Mouse (Mus musculus) olfactory bulb, adult 2 months (tissue): Measurements from ENCODE around the gene Mical3. TPM values are rescaled to one million over a fixed set of nuclear protein-coding genes. Genes with fewer than 3 reads are reported as not detected.

Experiments used
- H3K27ac ChIP-seq: fragments of 200-500 bp; 2 replicates; pipeline ENCODE4 v1.5.1; 2012; ENCODE audit warnings: low read depth, low read length; ENCODE audit not compliant: insufficient read depth
- H3K4me1 ChIP-seq: fragments of 200-500 bp; 2 replicates; pipeline ENCODE4 v1.6.1; 2012; ENCODE audit warnings: low read length; ENCODE audit not compliant: control insufficient read depth, insufficient read depth
- H3K4me3 ChIP-seq: fragments of 200-500 bp; 2 replicates; pipeline ENCODE4 v1.5.1; 2012; ENCODE audit warnings: mild to moderate bottlenecking, low read depth, low read length, moderate library complexity; ENCODE audit not compliant: insufficient read depth
- CTCF ChIP-seq: fragments of 200-500 bp; IDR thresholded peaks from 2 replicates; pipeline ENCODE4 v1.5.1; 2012; ENCODE audit warnings: low read depth, mild to moderate bottlenecking, low read length, moderate library complexity; ENCODE audit not compliant: insufficient read depth
- POLR2A ChIP-seq: fragments of 200-500 bp; IDR thresholded peaks from 2 replicates; pipeline ENCODE4 v1.6.1; 2012; ENCODE audit warnings: mild to moderate bottlenecking, low read depth, low read length, moderate library complexity; ENCODE audit not compliant: insufficient read depth
- WGBS: fragments of 180-500 bp; shearing (Covaris S2); methylation state at CpG from one replicate; pipeline ENCODE4 v1.1.7; 2018; 5-methylcytosine and 5-hydroxymethylcytosine counted together
- polyA plus RNA-seq: library from polyadenylated mRNA; stranded (reverse); fragments of >200 nt; gene quantifications from 2 replicates; pipeline ENCODE4 v1.2.4, GENCODE M21; 2012; ENCODE audit warnings: low replicate concordance; ENCODE audit not compliant: missing spikeins, insufficient read depth, insufficient read length

Mical3 gene
- polyA plus RNA-seq, 1 experiment: 277 TPM

GRCm38 (mm10) chr6:120945510-120945909 is 185.3 kb downstream of the Mical3 start:
- WGBS: 94% methylated on average over 9 of the region's 9 CpGs
- Histone ChIP-seq H3K27ac (no peak overlapping the region), H3K4me1 (peaks cover 2% of the 10 kb centered on the region; the same call in 1 of the 2 replicates), H3K4me3 (no peak overlapping the region)
- TF ChIP-seq CTCF (no peak), POLR2A (no peak)

- peaks cover 2% of the 10 kb centered on the region; the same call in 1 of the 2 replicates for H3K4me1 ChIP-seq
- no peak overlapping the region for H3K27ac ChIP-seq
- TF ChIP-seq POLR2A (no peak), CTCF (no peak)
- no peak overlapping the region for H3K4me3 ChIP-seq
- WGBS: 64% methylated on average over 5 of the region's 5 CpGs
Measured at GRCm38 (mm10) chr6:120943964-120944363, 186.8 kb downstream of the Mical3 start.

GRCm38 (mm10) chr6:120943551-120943950 is 187.2 kb downstream of the Mical3 start:
- Histone ChIP-seq H3K4me3 (no peak overlapping the region), H3K4me1 (peaks cover 2% of the 10 kb centered on the region; the same call in 1 of the 2 replicates), H3K27ac (no peak overlapping the region)
- TF ChIP-seq CTCF: no peak
- TF ChIP-seq POLR2A: no peak
- WGBS: 84% methylated on average over 10 of the region's 10 CpGs

GRCm38 (mm10) chr6:120943079-120943478 is 187.7 kb downstream of the Mical3 start:
- WGBS: 75% methylated on average over 2 of the region's 2 CpGs
- H3K4me1 ChIP-seq: peaks cover 2% of the 10 kb centered on the region; the same call in 1 of the 2 replicates
- no peak for TF ChIP-seq POLR2A
- TF ChIP-seq CTCF: no peak
- no peak overlapping the region for H3K27ac ChIP-seq
- H3K4me3 ChIP-seq: no peak overlapping the region

GRCm38 (mm10) chr6:120941575-120941974 is 189.2 kb downstream of the Mical3 start:
- TF ChIP-seq POLR2A (no peak), CTCF (no peak)
- Histone ChIP-seq H3K4me1 (peaks cover 2% of the 10 kb centered on the region; the same call in 1 of the 2 replicates), H3K4me3 (no peak overlapping the region), H3K27ac (no peak overlapping the region)
- 73% methylated on average over 13 of the region's 13 CpGs for WGBS

GRCm38 (mm10) chr6:120941084-120941481 is 189.7 kb downstream of the Mical3 start:
- Histone ChIP-seq H3K27ac (no peak overlapping the region), H3K4me1 (peaks cover 2% of the 10 kb centered on the region; the same call in 1 of the 2 replicates), H3K4me3 (no peak overlapping the region)
- 66% methylated on average over 7 of the region's 7 CpGs for WGBS
- TF ChIP-seq POLR2A: no peak
- no peak for TF ChIP-seq CTCF

GRCm38 (mm10) chr6:120940446-120941083 is 190.2 kb downstream of the Mical3 start:
- Histone ChIP-seq H3K4me1 (peaks cover 2% of the 10 kb centered on the region; the same call in 1 of the 2 replicates), H3K27ac (no peak overlapping the region), H3K4me3 (no peak overlapping the region)
- no peak for TF ChIP-seq CTCF
- TF ChIP-seq POLR2A: no peak
- 93% methylated on average over 7 of the region's 7 CpGs for WGBS

- H3K4me1 ChIP-seq: peaks cover 2% of the 10 kb centered on the region; the same call in 1 of the 2 replicates
- H3K4me3 ChIP-seq: no peak overlapping the region
- TF ChIP-seq POLR2A: no peak
- no peak for TF ChIP-seq CTCF
- 90% methylated on average over 3 of the region's 3 CpGs for WGBS
- no peak overlapping the region for H3K27ac ChIP-seq
Measured at GRCm38 (mm10) chr6:120939783-120940182, 191.0 kb downstream of the Mical3 start.

- TF ChIP-seq CTCF (no peak), POLR2A (no peak)
- Histone ChIP-seq H3K27ac (no peak overlapping the region), H3K4me3 (no peak overlapping the region), H3K4me1 (peaks cover 2% of the 10 kb centered on the region; the same call in 1 of the 2 replicates)
- WGBS: 93% methylated on average over 12 of the region's 12 CpGs
Measured at GRCm38 (mm10) chr6:120938763-120939450, 191.9 kb downstream of the Mical3 start.
